Mouse (Mus musculus) midbrain, embryonic 13.5 days (tissue): ENCODE results near the gene Axin1. TPM values are rescaled to one million over a fixed set of nuclear protein-coding genes. Genes with fewer than 3 reads are reported as not detected.

ENCODE experiments used
- ATAC-seq: fragments of 200-750 bp; cut with Nextera tagmentation; 2 replicates; pipeline ENCODE4 v1.8.0; 2017; ENCODE audit warnings: mild to moderate bottlenecking, moderate TSS enrichment, moderate library complexity
- H3K27ac ChIP-seq: fragments of 300-500 bp; sonication (generic); 2 replicates; pipeline ENCODE4 v1.5.1; 2015; ENCODE audit warnings: inconsistent platforms, mild to moderate bottlenecking, moderate library complexity
- H3K27me3 ChIP-seq: fragments of 300-500 bp; sonication (generic); 2 replicates; pipeline ENCODE4 v1.6.1; 2015; ENCODE audit warnings: mild to moderate bottlenecking, inconsistent platforms
- H3K36me3 ChIP-seq: fragments of 300-500 bp; sonication (generic); 2 replicates; pipeline ENCODE4 v1.6.1; 2015; ENCODE audit warnings: mild to moderate bottlenecking, inconsistent platforms
- H3K4me1 ChIP-seq: fragments of 300-500 bp; sonication (generic); replicated peaks from 2 replicates; pipeline ENCODE4 v1.6.1; 2015; ENCODE audit warnings: inconsistent platforms
- H3K4me2 ChIP-seq: fragments of 300-500 bp; sonication (generic); replicated peaks from 2 replicates; pipeline ENCODE4 v1.6.1; 2015; ENCODE audit warnings: moderate library complexity, mild to moderate bottlenecking, inconsistent platforms
- H3K4me3 ChIP-seq: fragments of 300-500 bp; sonication (generic); replicated peaks from 2 replicates; pipeline ENCODE4 v1.5.1; 2015; ENCODE audit warnings: mild to moderate bottlenecking, inconsistent platforms
- H3K9ac ChIP-seq: fragments of 300-500 bp; sonication (generic); replicated peaks from 2 replicates; pipeline ENCODE4 v1.6.1; 2015; ENCODE audit warnings: mild to moderate bottlenecking, inconsistent platforms
- H3K9me3 ChIP-seq: fragments of 300-500 bp; sonication (generic); 2 replicates; pipeline ENCODE4 v1.6.1; 2016; ENCODE audit warnings: mild to moderate bottlenecking, inconsistent platforms
- WGBS: fragments of 180-500 bp; shearing (Covaris S2); methylation state at CpG from one replicate; pipeline ENCODE4 v1.1.7; 2015; 5-methylcytosine and 5-hydroxymethylcytosine counted together
- polyA plus RNA-seq: library from polyadenylated mRNA; unstranded; fragments of >200 nt; fragmentation: Nextera tagmentation; extraction: Ambion mirVana; gene quantifications from 2 replicates; pipeline ENCODE4 v1.2.1, GENCODE M21; 2015

Axin1 gene
- polyA plus RNA-seq, 1 experiment from 2014 or later: 17.3 TPM

GRCm38 (mm10) chr17:26123267-26123684 lies 15.2 kb upstream of the Axin1 start, which contains the start of gene Mrpl28:
Mrpl28 (plus strand) TSS chr17:26123500.
- Histone ChIP-seq H3K4me3 (peak within 1 kb of the TSS; percentile 75), H3K9ac (peak within 1 kb of the TSS; percentile 81), H3K36me3 (peaks cover 31% of the 10 kb centered on the region), H3K9me3 (no peaks in the 10 kb centered on the region), H3K27ac (no peak within 1 kb of the TSS), H3K4me1 (peaks cover 23% of the 10 kb centered on the region), H3K4me2 (peak within 1 kb of the TSS; percentile 93), H3K27me3 (peaks cover 21% of the 10 kb centered on the region)
- WGBS: under 1% methylated on average over 32 of the region's 32 CpGs
- peak; percentile 91 for ATAC-seq

GRCm38 (mm10) chr17:26124560-26124959 lies 13.9 kb upstream of the Axin1 start:
- H3K4me1 ChIP-seq: peaks cover 23% of the 10 kb centered on the region
- peak overlapping the region; percentile 93 for H3K4me2 ChIP-seq
- no peak for ATAC-seq
- H3K4me3 ChIP-seq: peak overlapping the region; percentile 75
- H3K9ac ChIP-seq: peak overlapping the region; percentile 81
- peaks cover 44% of the 10 kb centered on the region for H3K36me3 ChIP-seq
- WGBS: 85% methylated on average over 7 of the region's 7 CpGs
- no peak overlapping the region for H3K27ac ChIP-seq
- peaks cover 15% of the 10 kb centered on the region for H3K27me3 ChIP-seq
- H3K9me3 ChIP-seq: no peaks in the 10 kb centered on the region

GRCm38 (mm10) chr17:26125226-26125625 lies 13.3 kb upstream of the Axin1 start:
- H3K4me2 ChIP-seq: 0 out of 2 replicates have a peak overlapping the region, but pooled peaks have one; percentile 9
- no peaks in the 10 kb centered on the region for H3K9me3 ChIP-seq
- no peak for ATAC-seq

GRCm38 (mm10) chr17:26131062-26131732 lies 7.3 kb upstream of the Axin1 start:
- Histone ChIP-seq H3K4me1 (peaks cover 38% of the 10 kb centered on the region), H3K36me3 (peaks cover 54% of the 10 kb centered on the region), H3K4me2 (peak overlapping the region; percentile 64), H3K9ac (peak overlapping the region; percentile 72), H3K27me3 (peaks cover 25% of the 10 kb centered on the region; the same call in 1 of the 2 replicates), H3K9me3 (no peaks in the 10 kb centered on the region), H3K27ac (peak overlapping the region; percentile 92), H3K4me3 (peak overlapping the region; percentile 50)
- peak; percentile 83 for ATAC-seq
- WGBS: 42% methylated on average over 18 of the region's 18 CpGs

More at GRCm38 (mm10) chr17:26125226-26125625, 13.3 kb upstream of the Axin1 start:
- no peak overlapping the region for H3K9ac ChIP-seq
- no peak overlapping the region for H3K27ac ChIP-seq
- peaks cover 22% of the 10 kb centered on the region for H3K4me1 ChIP-seq
- H3K4me3 ChIP-seq: no peak overlapping the region
- 92% methylated on average over 10 of the region's 10 CpGs for WGBS
- peaks cover 50% of the 10 kb centered on the region for H3K36me3 ChIP-seq
- H3K27me3 ChIP-seq: peaks cover 14% of the 10 kb centered on the region; the same call in 1 of the 2 replicates

GRCm38 (mm10) chr17:26131856-26132853 lies 6.3 kb upstream of the Axin1 start:
- H3K27ac ChIP-seq: peak overlapping the region; percentile 92
- peak overlapping the region; percentile 72 for H3K9ac ChIP-seq
- peak; percentile 69 for ATAC-seq
- peaks cover 38% of the 10 kb centered on the region for H3K4me1 ChIP-seq
- peaks cover 45% of the 10 kb centered on the region for H3K36me3 ChIP-seq
- 37% methylated on average over 18 of the region's 18 CpGs for WGBS
- H3K27me3 ChIP-seq: peaks cover 27% of the 10 kb centered on the region; the same call in 1 of the 2 replicates
- H3K4me3 ChIP-seq: peak overlapping the region; percentile 50
- H3K9me3 ChIP-seq: no peaks in the 10 kb centered on the region
- peak overlapping the region; percentile 64 for H3K4me2 ChIP-seq

GRCm38 (mm10) chr17:26137106-26137750 lies 1.3 kb upstream of the Axin1 start:
- H3K9me3 ChIP-seq: no peaks in the 10 kb centered on the region
- H3K27ac ChIP-seq: no peak overlapping the region
- peaks cover 21% of the 10 kb centered on the region; the same call in 1 of the 2 replicates for H3K27me3 ChIP-seq
- no peak for ATAC-seq
- H3K4me2 ChIP-seq: 0 out of 2 replicates have a peak overlapping the region, but pooled peaks have one; percentile 79
- H3K4me3 ChIP-seq: no peak overlapping the region; the same call in 1 of the 2 replicates
- peak overlapping the region; percentile 99; the same call in 1 of the 2 replicates for H3K9ac ChIP-seq
- peaks cover 54% of the 10 kb centered on the region for H3K4me1 ChIP-seq
- H3K36me3 ChIP-seq: peaks cover 5% of the 10 kb centered on the region; the same call in 1 of the 2 replicates
- WGBS: 91% methylated on average over 11 of the region's 11 CpGs

- H3K4me1 ChIP-seq: peaks cover 49% of the 10 kb centered on the region
- ATAC-seq: no peak
- peak overlapping the region; percentile 79 for H3K4me2 ChIP-seq
- peak overlapping the region; percentile 95 for H3K4me3 ChIP-seq
- no peaks in the 10 kb centered on the region for H3K9me3 ChIP-seq
- peaks cover 10% of the 10 kb centered on the region for H3K36me3 ChIP-seq
- H3K27ac ChIP-seq: peak overlapping the region; percentile 95
- 86% methylated on average over 2 of the region's 2 CpGs for WGBS
- peak overlapping the region; percentile 99 for H3K9ac ChIP-seq
- peaks cover 21% of the 10 kb centered on the region; the same call in 1 of the 2 replicates for H3K27me3 ChIP-seq
Measured at GRCm38 (mm10) chr17:26137751-26138130, 747 bp upstream of the Axin1 start.

- peak overlapping the region; percentile 95 for H3K4me3 ChIP-seq
Measured at GRCm38 (mm10) chr17:26138901-26139381, 453 bp downstream of the Axin1 start.

GRCm38 (mm10) chr17:26142796-26143195 lies 4.3 kb downstream of the Axin1 start:
- no peak overlapping the region for H3K27ac ChIP-seq
- no peaks in the 10 kb centered on the region for H3K27me3 ChIP-seq
- no peak overlapping the region for H3K9ac ChIP-seq
- peaks cover 56% of the 10 kb centered on the region for H3K36me3 ChIP-seq
- 95% methylated on average over 4 of the region's 4 CpGs for WGBS
- H3K9me3 ChIP-seq: no peaks in the 10 kb centered on the region
- no peak overlapping the region for H3K4me3 ChIP-seq
- H3K4me1 ChIP-seq: peaks cover 30% of the 10 kb centered on the region
- no peak for ATAC-seq
- no peak overlapping the region for H3K4me2 ChIP-seq

More at GRCm38 (mm10) chr17:26138901-26139381, 453 bp downstream of the Axin1 start:
- under 1% methylated on average over 56 of the region's 58 CpGs for WGBS
- ATAC-seq: peak; percentile 74
- H3K9me3 ChIP-seq: no peaks in the 10 kb centered on the region
- peaks cover 19% of the 10 kb centered on the region for H3K36me3 ChIP-seq
- H3K4me1 ChIP-seq: peaks cover 41% of the 10 kb centered on the region
- H3K4me2 ChIP-seq: peak overlapping the region; percentile 79
- H3K27ac ChIP-seq: peak overlapping the region; percentile 95
- H3K27me3 ChIP-seq: peaks cover 17% of the 10 kb centered on the region; the same call in 1 of the 2 replicates
- H3K9ac ChIP-seq: peak overlapping the region; percentile 99

- Histone ChIP-seq H3K4me1 (peaks cover 25% of the 10 kb centered on the region), H3K27ac (no peak overlapping the region), H3K9ac (no peak overlapping the region), H3K36me3 (peaks cover 61% of the 10 kb centered on the region), H3K4me3 (no peak overlapping the region), H3K4me2 (no peak overlapping the region), H3K9me3 (no peaks in the 10 kb centered on the region), H3K27me3 (no peaks in the 10 kb centered on the region)
- WGBS: 98% methylated on average over 5 of the region's 5 CpGs
- no peak for ATAC-seq
Measured at GRCm38 (mm10) chr17:26143386-26143785, 4.9 kb downstream of the Axin1 start.

GRCm38 (mm10) chr17:26149056-26149455 lies 10.6 kb downstream of the Axin1 start:
- H3K4me3 ChIP-seq: no peak overlapping the region
- no peak overlapping the region for H3K9ac ChIP-seq
- H3K4me2 ChIP-seq: no peak overlapping the region
- peaks cover 85% of the 10 kb centered on the region for H3K36me3 ChIP-seq
- no peaks in the 10 kb centered on the region for H3K4me1 ChIP-seq
- H3K9me3 ChIP-seq: no peaks in the 10 kb centered on the region
- H3K27me3 ChIP-seq: no peaks in the 10 kb centered on the region
- ATAC-seq: no peak
- 88% methylated on average over 2 of the region's 2 CpGs for WGBS
- no peak overlapping the region for H3K27ac ChIP-seq
